Mouse (Mus musculus) adipose tissue, adult 10 weeks (tissue): ENCODE measurements around the gene Ppm1a. TPM values are rescaled to one million over a fixed set of nuclear protein-coding genes. Genes with fewer than 3 reads are reported as not detected.

Source experiments
- polyA plus RNA-seq: library from polyadenylated mRNA; stranded (reverse); fragments of 350-450 nt; fragmentation: Illumina TruSeq; extraction: RNeasy Lipid Tissue Mini Kit (QIAGEN cat#74804); gene quantifications from one replicate; pipeline ENCODE4 v1.2.3, GENCODE M21; 2014; ENCODE audit warnings: low read depth, low replicate concordance

Gene Ppm1a
- polyA plus RNA-seq = 151 TPM

DNA sequence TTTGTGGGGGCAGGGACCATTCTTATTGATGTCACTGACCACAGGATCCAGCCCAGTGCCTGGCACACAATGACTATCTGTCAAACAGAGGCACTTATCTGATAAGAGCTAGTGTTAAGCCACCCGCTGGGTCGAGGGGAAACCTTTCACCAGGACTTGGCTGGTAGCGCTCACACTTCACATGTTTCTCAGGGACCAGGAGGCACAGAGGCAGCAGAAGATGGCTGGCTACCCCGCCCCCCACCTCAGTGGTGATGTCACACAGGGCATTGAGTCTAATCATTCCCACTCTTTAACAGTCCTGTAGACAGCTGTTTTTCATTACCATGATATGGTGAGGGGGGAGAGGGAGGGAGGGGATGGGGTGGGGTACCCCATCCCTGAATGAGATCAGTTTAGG lies at the start of gene Ppm1a:
Gene Ppm1a (plus strand): TSS at position 370 of the 400 bp plus-strand sequence.

Other genes with a start within 250 kb of the Ppm1a start
- 6.2 TPM for gene Pcnx4, start 221.1 kb upstream of the Ppm1a start, polyA plus RNA-seq
- not detected for gene Gm4756, start 107.8 kb upstream of the Ppm1a start, polyA plus RNA-seq
- gene Dhrs7, start 92.5 kb upstream of the Ppm1a start, polyA plus RNA-seq = 61.3 TPM
- gene Six6, start 182.4 kb downstream of the Ppm1a start, polyA plus RNA-seq = not detected
- 0.57 TPM for gene 4930447C04Rik, start 183.3 kb downstream of the Ppm1a start, polyA plus RNA-seq